Mouse (Mus musculus) CH12.LX (cell line): ENCODE results near the gene Gm49333. TPM values are rescaled to one million over a fixed set of nuclear protein-coding genes. Genes with fewer than 3 reads are reported as not detected.
A peak's percentile ranks its signal among the peaks of the same experiment; 100 is the strongest.

ENCODE experiments used
- DNase-seq: peaks from one replicate; pipeline ENCODE4 v3.0.0-alpha.2; 2013; ENCODE audit errors: extremely low read depth
- H3K27ac ChIP-seq: 2 replicates; pipeline ENCODE4 v1.5.1; 2012; ENCODE audit warnings: low read depth, mild to moderate bottlenecking, control low read depth, moderate library complexity; ENCODE audit not compliant: insufficient read depth
- H3K27me3 ChIP-seq: replicated peaks from 2 replicates; pipeline ENCODE3; 2012; ENCODE audit warnings: inconsistent platforms
- H3K36me3 ChIP-seq, 2 experiments: replicated peaks in 1 of 2; 2 replicates each; pipeline versions ENCODE3 to v1.6.1; 2012; ENCODE audit warnings: inconsistent platforms in 1 of 2, low read length in 1 of 2, mild to moderate bottlenecking in 1 of 2, mixed read lengths in 1 of 2, moderate library complexity in 1 of 2; ENCODE audit not compliant: control insufficient read depth in 1 of 2, insufficient read depth in 1 of 2
- H3K4me1 ChIP-seq, 2 experiments: 2 replicates each; pipeline ENCODE4 v1.6.1; 2012; ENCODE audit warnings: inconsistent platforms in 1 of 2, moderate library complexity in 1 of 2; ENCODE audit not compliant: insufficient read depth in 2 of 2, control insufficient read depth in 1 of 2
- H3K4me2 ChIP-seq: 2 replicates; pipeline ENCODE4 v1.6.1; 2012; ENCODE audit warnings: low read depth, mild to moderate bottlenecking, control low read depth; ENCODE audit not compliant: poor library complexity, insufficient read depth, severe bottlenecking
- H3K4me3 ChIP-seq, 3 experiments: fragments of 150-350 bp in 1 of 3; sonication (generic) in 1 of 3; replicated peaks in 1 of 3; 2 replicates each; pipeline versions ENCODE3 to v1.5.1; 2011 to 2012; ENCODE audit warnings: low read depth in 2 of 3, low read length in 2 of 3, mild to moderate bottlenecking in 2 of 3, moderate library complexity in 2 of 3, control low read depth in 1 of 3, improper control_type of control experiment in 1 of 3, inconsistent platforms in 1 of 3, mixed read lengths in 1 of 3; ENCODE audit not compliant: poor library complexity in 1 of 3
- H3K79me2 ChIP-seq: replicated peaks from 2 replicates; pipeline ENCODE4 v1.6.1; 2012; ENCODE audit warnings: mild to moderate bottlenecking, moderate library complexity; ENCODE audit not compliant: control insufficient read depth, poor library complexity, insufficient read depth, severe bottlenecking; ENCODE audit errors: extremely low read depth
- H3K9ac ChIP-seq: 2 replicates; pipeline ENCODE4 v1.6.1; 2012; ENCODE audit warnings: low read depth, mild to moderate bottlenecking, control low read depth, moderate library complexity; ENCODE audit not compliant: insufficient read depth
- H3K9me3 ChIP-seq: replicated peaks from 2 replicates; pipeline ENCODE3; 2012; ENCODE audit warnings: low read length, inconsistent platforms, mixed read lengths
- BHLHE40 ChIP-seq: IDR thresholded peaks from 2 replicates; pipeline ENCODE4 v1.6.1; 2011; ENCODE audit warnings: mild to moderate bottlenecking, low read depth, low read length, improper control_type of control experiment
- CTCF ChIP-seq, 2 experiments: IDR thresholded peaks in 1 of 2; conservative IDR thresholded peaks in 1 of 2; 2 replicates each; pipeline ENCODE4 v1.5.1; 2011 to 2012; ENCODE audit warnings: low read depth in 2 of 2, low read length in 2 of 2, improper control_type of control experiment in 1 of 2, inconsistent platforms in 1 of 2, mild to moderate bottlenecking in 1 of 2, moderate library complexity in 1 of 2
- EP300 ChIP-seq: IDR thresholded peaks from 2 replicates; pipeline ENCODE4 v1.6.1; 2011; ENCODE audit warnings: low read length, improper control_type of control experiment
- ETS1 ChIP-seq: conservative IDR thresholded peaks from 2 replicates; pipeline ENCODE4 v1.6.1; 2012; ENCODE audit warnings: low read depth, mild to moderate bottlenecking, inconsistent platforms, low read length, improper control_type of control experiment, moderate library complexity
- HCFC1 ChIP-seq: IDR thresholded peaks from 2 replicates; pipeline ENCODE4 v1.6.1; 2012; ENCODE audit warnings: low read depth, mild to moderate bottlenecking, inconsistent platforms, low read length, improper control_type of control experiment
- JUND ChIP-seq: conservative IDR thresholded peaks from 2 replicates; pipeline ENCODE4 v1.6.1; 2011; ENCODE audit warnings: low read depth, low read length, improper control_type of control experiment
- NRF1 ChIP-seq: IDR thresholded peaks from 2 replicates; pipeline ENCODE4 v1.6.1; 2014; ENCODE audit warnings: low read depth, mild to moderate bottlenecking, inconsistent platforms, low read length, improper control_type of control experiment, moderate library complexity
- POLR2A ChIP-seq: IDR thresholded peaks from 2 replicates; pipeline ENCODE4 v1.6.1; 2011; ENCODE audit warnings: low read depth, mild to moderate bottlenecking, improper control_type of control experiment, low read length
- RCOR1 ChIP-seq: conservative IDR thresholded peaks from 2 replicates; pipeline ENCODE4 v1.6.1; 2012; ENCODE audit warnings: low read depth, mild to moderate bottlenecking, inconsistent platforms, low read length, improper control_type of control experiment
- SIN3A ChIP-seq: IDR thresholded peaks from 2 replicates; pipeline ENCODE4 v1.6.1; 2012; ENCODE audit warnings: low read length, improper control_type of control experiment, inconsistent platforms
- SMC3 ChIP-seq: IDR thresholded peaks from 2 replicates; pipeline ENCODE4 v1.6.1; 2011; ENCODE audit warnings: low read depth, low read length, improper control_type of control experiment
- TCF12 ChIP-seq: IDR thresholded peaks from 2 replicates; pipeline ENCODE4 v1.6.1; 2014; ENCODE audit warnings: low read depth, mild to moderate bottlenecking, inconsistent platforms, low read length, improper control_type of control experiment
- USF2 ChIP-seq: conservative IDR thresholded peaks from 2 replicates; pipeline ENCODE4 v1.6.1; 2011; ENCODE audit warnings: low read depth, low read length, improper control_type of control experiment
- ZC3H11A ChIP-seq: IDR thresholded peaks from 2 replicates; pipeline ENCODE4 v1.6.1; 2012; ENCODE audit warnings: low read depth, mild to moderate bottlenecking, inconsistent platforms, low read length, improper control_type of control experiment
- ZMIZ1 ChIP-seq: IDR thresholded peaks from 2 replicates; pipeline ENCODE4 v1.6.1; 2012; ENCODE audit warnings: low read depth, mild to moderate bottlenecking, inconsistent platforms, low read length, improper control_type of control experiment
- ZNF384 ChIP-seq: IDR thresholded peaks from 2 replicates; pipeline ENCODE4 v1.6.1; 2012; ENCODE audit warnings: low read depth, low read length, improper control_type of control experiment, inconsistent platforms
- dilution Hi-C: fragments of 300-500 bp; cut with MboI; formaldehyde crosslinking; loops from 2 replicates; pipeline ENCODE4 v1.14.3; 2020; ENCODE audit warnings: low sequenced_read_pairs; ENCODE audit not compliant: extremely low pct_unique_long_range_greater_than_20kb, extremely low pct_ligation_motif_present
- in situ Hi-C: fragments of 300-500 bp; cut with MboI; formaldehyde crosslinking; loops from 3 replicates; pipeline ENCODE4 v1.14.3; 2019; ENCODE audit warnings: low sequenced_read_pairs, low pct_ligation_motif_present, low pct_unique_long_range_greater_than_20kb, mixed read lengths
- polyA plus RNA-seq: library from polyadenylated mRNA; unstranded; fragments of >175 nt; gene quantifications from 2 replicates; pipeline ENCODE4 v1.2.1, GENCODE M21; 2012; ENCODE audit warnings: low read depth; ENCODE audit not compliant: insufficient read length
- total RNA-seq, 2 experiments: library from RNA; depleted of rRNA; stranded (reverse); fragments of 300-350 nt in 1 of 2; fragments of >200 nt in 1 of 2; gene quantifications; 2 replicates each; pipeline ENCODE4 v1.2.3; 2012 to 2014

Gene Gm49333
- total and polyA plus RNA-seq, 3 experiments = not detected

DNA sequence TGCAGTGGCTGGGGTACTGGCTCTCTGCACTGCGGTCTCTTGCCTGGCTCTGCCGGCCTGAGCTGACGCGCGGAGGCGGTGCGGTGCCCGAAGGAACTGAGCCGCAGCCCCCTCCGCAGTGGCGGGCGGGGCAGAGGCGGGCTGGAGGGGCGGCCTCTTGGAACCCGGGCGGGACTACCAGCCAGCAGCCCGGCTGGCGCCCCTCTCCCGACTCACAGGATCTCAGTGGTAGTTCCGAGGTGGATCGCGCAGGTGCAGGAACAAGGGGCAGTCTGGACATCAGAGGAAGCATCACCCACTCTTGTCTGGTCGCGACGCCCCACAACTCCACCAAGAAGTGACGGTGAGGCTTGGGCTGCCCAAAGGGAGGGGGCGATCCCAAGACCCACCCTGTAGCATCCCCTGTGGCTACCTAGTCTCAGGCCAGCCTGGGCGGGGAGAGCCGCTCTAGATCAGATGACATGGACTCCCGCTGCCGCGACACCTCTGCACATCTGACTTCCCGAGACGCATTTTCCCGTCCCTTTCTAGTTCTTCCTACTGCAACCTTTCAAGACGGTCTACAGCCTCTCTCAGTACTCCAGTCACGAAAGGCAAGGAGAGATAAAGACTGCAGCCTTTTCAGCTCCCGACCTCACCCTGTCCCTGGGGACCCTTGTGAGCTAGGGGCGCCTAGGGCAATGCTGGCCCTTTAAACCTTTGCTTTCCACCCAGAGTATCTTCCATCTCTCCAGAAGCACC is 21.3 kb upstream of the Gm49333 start:
- Histone ChIP-seq H3K27me3 (peaks cover 69% of the 10 kb centered on the region), H3K4me1 (peaks cover 0 to 11% of the 10 kb centered on the region in 2 experiments; a peak in 2 of 4 replicates), H3K4me3 (peak overlapping the region in 1 of 3 experiments; percentile 25), H3K4me2 (peak overlapping the region; percentile 73), H3K36me3 (no peaks in the 10 kb centered on the region), H3K9ac (no peak overlapping the region)
- TF ChIP-seq EP300 (no peak), HCFC1 (no peak)
- TF ChIP-seq, all 38 proteins: peak for 0
- in situ Hi-C loops (no loop called here), dilution Hi-C loops (no loop called here)
- Histone ChIP-seq H3K27ac (no peak overlapping the region), H3K79me2 (no peaks in the 10 kb centered on the region), H3K9me3 (peaks cover 7% of the 10 kb centered on the region)
- DNase-seq = no peak

DNA sequence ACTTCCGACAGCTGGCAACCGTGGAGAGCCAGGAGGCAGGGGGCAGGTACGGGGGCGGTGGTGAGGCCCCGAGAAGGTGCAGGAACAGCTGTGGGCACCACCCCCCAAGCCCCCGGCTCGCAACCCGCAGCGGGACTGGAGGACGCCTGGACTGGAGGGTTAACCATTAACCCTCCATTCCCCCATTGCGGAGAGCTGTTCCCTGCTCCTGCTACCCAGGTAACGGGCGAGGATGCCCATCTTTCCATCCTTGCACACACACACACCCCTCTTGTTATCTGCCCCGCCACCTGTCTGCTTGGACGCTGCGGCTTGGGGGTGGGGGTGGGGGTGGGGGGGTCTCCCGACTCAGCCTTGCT is 20.8 kb upstream of the Gm49333 start:
- Histone ChIP-seq H3K4me3 (no peak overlapping the region), H3K4me2 (no peak overlapping the region), H3K9me3 (peaks cover 7% of the 10 kb centered on the region), H3K36me3 (no peaks in the 10 kb centered on the region), H3K79me2 (no peaks in the 10 kb centered on the region), H3K9ac (no peak overlapping the region), H3K27me3 (peaks cover 75% of the 10 kb centered on the region), H3K4me1 (peaks cover 0 to 11% of the 10 kb centered on the region in 2 experiments; a peak in 2 of 4 replicates), H3K27ac (no peak overlapping the region)
- TF ChIP-seq POLR2A (no peak), NRF1 (no peak), TCF12 (no peak), ZC3H11A (no peak), ETS1 (no peak), JUND (no peak), ZMIZ1 (no peak), HCFC1 (no peak), ZNF384 (no peak), USF2 (no peak), RCOR1 (no peak), SMC3 (no peak), CTCF (conservative IDR thresholded peaks at IDR 0.05 in 1 of 2, IDR thresholded peaks at IDR 0.05 in 1 of 2; ENCODE audit: low read depth in 2 of 2, low read length in 2 of 2) (no peak), BHLHE40 (no peak), SIN3A (no peak)
- no peak for DNase-seq
- dilution Hi-C loops (no loop called here), in situ Hi-C loops (no loop called here)
